Mouse (Mus musculus): ENCODE measurements around the gene Sgpl1. TPM values are rescaled to one million over a fixed set of nuclear protein-coding genes. Genes with fewer than 3 reads are reported as not detected.

Sgpl1 gene
- total RNA-seq, 2 experiments from 2014 or later: 73.9 to 83.4 TPM

Small RNA genes lying within 50 kb of the gene (microRNA-seq; reads per million reads assigned to microRNA genes)
- gene Gm44308 (ENCODE audit: borderline number of aligned reads in 2 of 2): 0 reads per million in 2 experiments

Other genes with a start within 250 kb of the Sgpl1 start
- 10 to 100 TPM; 17.1 to 23.6 TPM for gene Pcbd1, start 58.4 kb downstream of the Sgpl1 start, total RNA-seq (2021)
- gene Tbata, start 24.3 kb upstream of the Sgpl1 start, total RNA-seq (2021): not detected
- gene Adamts14, start 125.7 kb upstream of the Sgpl1 start, total RNA-seq (2021): 1 to 10 TPM; 1.9 to 2.3 TPM
- gene Prf1, start 150.1 kb upstream of the Sgpl1 start, total RNA-seq (2021): under 1 TPM; 0.30 to 0.67 TPM
- 10 to 100 TPM; 17.3 to 31.1 TPM for gene Pald1, start 235.8 kb upstream of the Sgpl1 start, total RNA-seq (2021)